In the genomic region with DNA sequence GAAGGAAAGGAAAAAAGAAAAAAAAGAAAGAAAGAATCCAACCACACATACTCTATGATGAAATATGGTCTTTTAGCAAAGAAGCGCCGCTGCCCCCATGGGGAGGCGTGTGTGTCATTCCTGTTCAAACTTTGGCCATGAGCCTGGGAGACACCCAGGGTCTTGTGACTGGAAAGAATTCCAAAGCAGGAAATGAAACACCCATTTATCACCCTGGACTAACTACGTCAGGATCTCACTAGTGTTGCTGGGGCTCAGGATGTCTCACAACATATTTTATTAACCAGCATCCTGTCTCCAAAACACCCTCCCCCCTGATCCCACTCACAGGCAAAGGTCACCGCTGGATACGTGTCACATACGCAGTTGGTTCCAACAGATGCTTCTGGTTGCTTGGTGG, we compare ENCODE assay signal across 8 mouse cellular contexts. TPM values are rescaled to one million over a fixed set of nuclear protein-coding genes. Genes with fewer than 3 reads are reported as not detected.
DNase-seq lines count a peak whose midpoint lies in the region; ATAC-seq and TF ChIP-seq lines count a peak whose summit lies in the region.

No protein-coding gene starts in this region.

- H3K4me3 ChIP-seq in embryonic fibroblast, embryonic 13.5 days (ENCODE audit: insufficient read depth, low read length), result no peak overlapping the region
- H3K4me3 ChIP-seq in kidney, embryonic 15.5 days (replicated peaks), result no peak overlapping the region
- H3K4me3 ChIP-seq in left cerebral cortex, adult 2 months, result no peak overlapping the region

- no peak overlapping the region for H3K4me2 ChIP-seq in kidney, embryonic 15.5 days

- 37% methylated on average over 7 of the region's 7 CpGs for WGBS in kidney, embryonic 15.5 days

- no peaks in the 10 kb centered on the region for H3K27me3 ChIP-seq in kidney, embryonic 15.5 days

- peak; percentile 49 for ATAC-seq in kidney, embryonic 15.5 days (replicated peaks; ENCODE audit: low FRiP score)

- TF ChIP-seq POLR2A in embryonic fibroblast, embryonic 13.5 days (IDR thresholded peaks at IDR 0.05; ENCODE audit: low read depth, low read length), result no peak

- peak; percentile 23 for DNase-seq in embryo, embryonic 10.5 days (ENCODE audit: low spot score)
- no peak for DNase-seq in embryo, embryonic 11 days
- DNase-seq in lung, postnatal 14 days, result peak; percentile 54
- no peak for DNase-seq in left cerebral cortex, postnatal 10 days (ENCODE audit: extremely low spot score in 1 of 2, low spot score in 2 of 2)
- no peak for DNase-seq in cerebellum, postnatal 36 days
- DNase-seq in left cerebral cortex, adult 2 months (ENCODE audit: extremely low spot score in 1 of 2, low spot score in 2 of 2), result no peak

- H3K4me1 ChIP-seq in embryonic fibroblast, embryonic 13.5 days (ENCODE audit: control insufficient read depth, insufficient read depth, low read length), result peaks cover 27% of the 10 kb centered on the region
- H3K4me1 ChIP-seq in kidney, embryonic 15.5 days, result peaks cover 64% of the 10 kb centered on the region

- H3K9me3 ChIP-seq in kidney, embryonic 15.5 days (replicated peaks), result no peaks in the 10 kb centered on the region

- no peak for TF ChIP-seq CTCF in embryonic fibroblast, embryonic 13.5 days (IDR thresholded peaks at IDR 0.05; ENCODE audit: borderline replicate concordance, insufficient read depth, low read length)
- TF ChIP-seq CTCF in left cerebral cortex, adult 2 months (IDR thresholded peaks at IDR 0.05), result no peak

- intact Hi-C loops in left cerebral cortex, postnatal 10 days (cut with DNase I), result no loop called here
- intact Hi-C loops in left cerebral cortex, adult 2 months (cut with DNase I), result loop anchor here (10.0 kb wide), 1 partner anchor 1378 kb away; no protein-coding TSS in a partner anchor

- peak overlapping the region; percentile 74 for H3K27ac ChIP-seq in embryonic fibroblast, embryonic 13.5 days (ENCODE audit: insufficient read depth, low read length)
- peak overlapping the region; percentile 61 for H3K27ac ChIP-seq in kidney, embryonic 15.5 days
- H3K27ac ChIP-seq in left cerebral cortex, adult 2 months, result no peak overlapping the region

- H3K9ac ChIP-seq in kidney, embryonic 15.5 days, result no peak overlapping the region

- H3K36me3 ChIP-seq in kidney, embryonic 15.5 days, result no peaks in the 10 kb centered on the region

RNA-seq across cellular contexts. Expression of a gene that starts 21.3 kb away (rescaled TPM):
- 0.98 and 3.5 TPM in 2 replicates for polyA plus RNA-seq in embryonic fibroblast, embryonic 13.5 days (2011; ENCODE audit: insufficient read length, low read depth, missing spikeins)
- polyA plus RNA-seq in kidney, embryonic 15.5 days (2015; fragmentation: Nextera tagmentation; extraction: Ambion mirVana), result 1.6 and 2.0 TPM in 2 replicates
- total RNA-seq in left cerebral cortex, postnatal 10 days (2021), result 1 to 10 TPM in 1 of 2 experiments, under 1 TPM in 1; 0.75 to 1.2 TPM
- 1 to 10 TPM; 1.4 to 2.2 TPM for total RNA-seq in left cerebral cortex, adult 2 months (2021)

RNA-seq across cellular contexts. Expression of a gene that starts 31.8 kb away (rescaled TPM):
- polyA plus RNA-seq in embryonic fibroblast, embryonic 13.5 days (2011; ENCODE audit: insufficient read length, low read depth, missing spikeins), result 340 and 673 TPM in 2 replicates
- polyA plus RNA-seq in kidney, embryonic 15.5 days (2015; fragmentation: Nextera tagmentation; extraction: Ambion mirVana), result 115 and 119 TPM in 2 replicates
- 10 to 100 TPM; 74.4 TPM for total RNA-seq in left cerebral cortex, postnatal 10 days (2021)
- 10 to 100 TPM; 44.1 to 45.2 TPM for total RNA-seq in left cerebral cortex, adult 2 months (2021)

RNA-seq across cellular contexts. Expression of a gene that starts 32.5 kb away (rescaled TPM):
- not detected in 2 replicates for polyA plus RNA-seq in embryonic fibroblast, embryonic 13.5 days (2011; ENCODE audit: insufficient read length, low read depth, missing spikeins)
- 0.06 TPM in 2 replicates for polyA plus RNA-seq in kidney, embryonic 15.5 days (2015; fragmentation: Nextera tagmentation; extraction: Ambion mirVana)
- under 1 TPM; 0.41 to 0.59 TPM for total RNA-seq in left cerebral cortex, postnatal 10 days (2021)
- total RNA-seq in left cerebral cortex, adult 2 months (2021), result under 1 TPM; 0.30 to 0.66 TPM

RNA-seq across cellular contexts. Expression of a gene that starts 32.5 kb away (rescaled TPM):
- polyA plus RNA-seq in embryonic fibroblast, embryonic 13.5 days (2011; ENCODE audit: insufficient read length, low read depth, missing spikeins), result 21.1 and 28.2 TPM in 2 replicates
- polyA plus RNA-seq in kidney, embryonic 15.5 days (2015; fragmentation: Nextera tagmentation; extraction: Ambion mirVana), result 15.6 and 19.4 TPM in 2 replicates
- total RNA-seq in left cerebral cortex, postnatal 10 days (2021), result 1 to 10 TPM; 1.5 to 1.9 TPM
- 1 to 10 TPM in 1 of 2 experiments, under 1 TPM in 1; 0.95 to 1.5 TPM for total RNA-seq in left cerebral cortex, adult 2 months (2021)

RNA-seq across cellular contexts. Expression of a gene that starts 50.9 kb away (rescaled TPM):
- not detected in 2 replicates for polyA plus RNA-seq in embryonic fibroblast, embryonic 13.5 days (2011; ENCODE audit: insufficient read length, low read depth, missing spikeins)
- 0.09 TPM in 1 of 2 replicates, not detected in the other for polyA plus RNA-seq in kidney, embryonic 15.5 days (2015; fragmentation: Nextera tagmentation; extraction: Ambion mirVana)
- 1 to 10 TPM in 1 of 2 experiments, under 1 TPM in 1; 0.54 to 1.2 TPM for total RNA-seq in left cerebral cortex, postnatal 10 days (2021)
- under 1 TPM; 0.27 to 0.30 TPM for total RNA-seq in left cerebral cortex, adult 2 months (2021)

Comparison
In these comparisons a context has a peak if more than half of its experiments do, and no peak if none do; other contexts are left out.
1. DNase-seq: peak in embryo, embryonic 10.5 days (single experiment) and lung, postnatal 14 days (single experiment); none in embryo, embryonic 11 days (single experiment), left cerebral cortex, postnatal 10 days (0 of 2), cerebellum, postnatal 36 days (0 of 2) and left cerebral cortex, adult 2 months (0 of 2).